Mouse (Mus musculus) cerebellum, adult 8-10 months (tissue): Measurements from ENCODE around the gene Ubtd2.

ENCODE experiments used
- DNase-seq: peaks from one replicate; pipeline ENCODE4 v3.0.0; 2022

Gene Ubtd2

DNA sequence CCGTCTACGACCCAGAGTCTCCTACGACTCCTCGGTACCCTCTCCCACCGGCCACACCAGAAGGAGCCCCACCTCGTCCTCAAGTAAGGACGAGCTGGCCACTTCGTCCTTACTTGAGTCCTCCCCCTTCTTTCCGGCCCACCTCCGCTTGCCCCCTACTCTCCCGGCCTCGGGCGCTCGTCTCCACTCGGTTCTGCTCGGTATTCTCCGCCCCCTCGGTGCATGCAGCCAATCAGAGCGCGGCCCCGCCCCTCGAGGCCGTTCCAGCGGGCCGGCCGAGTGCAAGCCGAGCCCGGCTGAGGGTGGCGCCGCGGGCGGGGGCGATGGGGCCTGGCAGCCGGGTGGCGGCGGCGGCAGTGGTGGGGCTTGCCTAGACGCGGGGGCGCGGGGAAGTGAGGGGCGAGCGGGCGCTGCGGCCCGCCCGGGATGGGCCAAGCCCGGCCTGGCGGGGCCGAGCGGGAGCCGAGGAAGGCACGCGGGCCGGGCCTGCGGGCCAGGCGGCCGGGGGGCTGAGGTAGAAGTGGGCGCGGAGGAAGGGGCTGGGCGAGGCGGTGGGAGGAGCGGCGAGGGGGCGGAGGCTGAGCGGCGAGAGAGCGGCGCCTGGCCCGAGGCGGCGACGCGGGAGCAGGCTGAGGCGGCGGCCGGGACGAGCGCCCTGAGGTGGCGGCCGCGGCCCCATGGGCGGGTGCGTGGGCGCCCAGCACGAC, at the start of gene Ubtd2:
TSS of gene Ubtd2 (plus strand) at position 571 of the 707 bp plus-strand sequence.
- peak; percentile 97 for DNase-seq

GRCm38 (mm10) chr11:32407863-32408262, 47.3 kb upstream of the Ubtd2 start:
- no peak for DNase-seq

DNA sequence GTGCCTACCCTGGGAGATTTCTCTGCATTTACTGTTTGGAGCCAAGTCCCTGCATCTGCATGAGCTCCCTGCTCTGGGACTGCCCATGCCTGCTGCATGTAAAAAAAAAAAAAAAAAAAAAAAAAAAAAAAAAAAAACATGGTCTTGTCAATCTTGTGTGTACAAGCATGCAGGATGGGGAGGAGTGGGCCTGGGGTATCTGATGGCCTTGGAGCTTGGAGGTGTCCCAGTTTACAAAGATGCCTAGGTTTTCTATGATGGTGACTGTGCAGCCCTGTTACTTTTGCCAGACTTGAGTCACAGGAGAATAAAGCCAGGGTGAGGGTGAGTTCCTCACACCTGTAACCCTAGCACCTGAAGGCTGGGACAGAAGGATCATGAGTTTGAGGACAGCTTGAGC, 46.1 kb upstream of the Ubtd2 start:
- no peak for DNase-seq

GRCm38 (mm10) chr11:32409823-32410562, 45.2 kb upstream of the Ubtd2 start:
- DNase-seq = no peak

GRCm38 (mm10) chr11:32420001-32420400, 35.2 kb upstream of the Ubtd2 start:
- no peak for DNase-seq

- peak; percentile 28 for DNase-seq
Observed at GRCm38 (mm10) chr11:32423311-32423710, 31.9 kb upstream of the Ubtd2 start.

GRCm38 (mm10) chr11:32424600-32424999, 30.6 kb upstream of the Ubtd2 start:
- DNase-seq = no peak

GRCm38 (mm10) chr11:32425043-32425658, 30.0 kb upstream of the Ubtd2 start:
- DNase-seq = no peak

- no peak for DNase-seq
Observed at GRCm38 (mm10) chr11:32427537-32427936, 27.6 kb upstream of the Ubtd2 start.

- DNase-seq = no peak
Observed at GRCm38 (mm10) chr11:32435410-32436060, 19.6 kb upstream of the Ubtd2 start.

DNA sequence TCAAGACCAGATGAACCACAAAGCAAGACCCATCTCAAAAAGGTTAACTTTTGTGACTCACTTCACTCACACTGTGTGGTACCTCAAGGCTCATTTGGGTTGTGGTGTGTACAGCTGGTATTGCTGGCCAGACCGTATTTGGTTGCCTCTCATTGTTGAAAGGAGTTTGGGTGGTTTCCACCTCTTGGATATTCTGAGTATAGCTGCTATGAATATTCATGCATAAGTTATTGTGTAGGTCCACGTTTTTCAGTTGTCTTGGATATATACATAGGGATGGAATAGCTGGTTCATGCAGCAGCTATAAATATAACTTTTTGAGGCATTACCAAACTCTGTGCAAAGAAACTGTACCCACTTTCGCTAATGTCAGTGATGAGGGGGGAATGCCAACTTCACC, 12.6 kb upstream of the Ubtd2 start:
- no peak for DNase-seq

DNA sequence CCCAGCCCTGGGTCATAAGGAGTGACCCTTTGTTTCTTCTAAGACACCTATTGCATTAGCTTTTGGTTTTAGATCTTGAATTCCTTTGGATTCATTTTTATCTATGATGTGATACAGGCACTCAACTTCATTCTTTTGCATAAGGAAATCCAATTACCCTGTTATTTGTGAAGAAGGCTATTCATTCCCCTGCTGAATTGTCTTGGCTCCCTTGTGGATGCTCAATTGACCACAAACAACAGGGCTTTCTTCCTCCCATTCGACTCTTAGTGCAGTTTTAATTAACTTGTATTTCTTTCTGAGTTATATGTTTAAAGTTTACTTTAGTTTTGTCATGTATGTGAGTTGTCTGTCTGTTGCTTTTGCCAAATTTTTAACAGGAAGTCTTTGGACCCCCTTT, 10.9 kb upstream of the Ubtd2 start:
- DNase-seq = no peak

- DNase-seq = no peak
Observed at GRCm38 (mm10) chr11:32445135-32445534, 10.0 kb upstream of the Ubtd2 start.

GRCm38 (mm10) chr11:32445637-32446226, 9.4 kb upstream of the Ubtd2 start:
- DNase-seq = no peak

GRCm38 (mm10) chr11:32450216-32450615, 5.0 kb upstream of the Ubtd2 start:
- DNase-seq = peak; percentile 59

DNA sequence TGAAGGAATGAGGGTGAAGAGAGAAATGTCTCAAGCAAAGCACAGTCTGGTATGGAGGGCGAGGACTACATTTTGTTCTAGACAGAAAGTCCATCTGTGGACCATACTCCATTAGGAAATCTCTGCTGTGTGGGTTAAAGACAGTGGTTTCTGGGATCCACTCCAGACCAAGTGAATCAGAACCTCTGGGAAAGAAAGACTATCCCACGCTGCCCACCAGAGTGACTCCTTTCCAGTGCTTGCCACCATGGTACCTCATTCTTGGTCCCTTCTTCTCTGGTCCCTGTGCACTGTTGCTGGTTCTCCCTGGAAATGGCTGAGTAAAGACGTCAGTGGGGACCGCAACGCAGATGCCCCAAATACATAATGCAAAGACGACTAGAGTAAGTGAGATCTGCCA, 3.9 kb upstream of the Ubtd2 start:
- DNase-seq = no peak

- no peak for DNase-seq
Observed at GRCm38 (mm10) chr11:32452745-32453144, 2.4 kb upstream of the Ubtd2 start.

GRCm38 (mm10) chr11:32453353-32453915, 1.7 kb upstream of the Ubtd2 start:
- DNase-seq = no peak

GRCm38 (mm10) chr11:32454231-32454799, 855 bp upstream of the Ubtd2 start:
- no peak for DNase-seq

- no peak for DNase-seq
Observed at GRCm38 (mm10) chr11:32455507-32456141, 454 bp downstream of the Ubtd2 start.

DNA sequence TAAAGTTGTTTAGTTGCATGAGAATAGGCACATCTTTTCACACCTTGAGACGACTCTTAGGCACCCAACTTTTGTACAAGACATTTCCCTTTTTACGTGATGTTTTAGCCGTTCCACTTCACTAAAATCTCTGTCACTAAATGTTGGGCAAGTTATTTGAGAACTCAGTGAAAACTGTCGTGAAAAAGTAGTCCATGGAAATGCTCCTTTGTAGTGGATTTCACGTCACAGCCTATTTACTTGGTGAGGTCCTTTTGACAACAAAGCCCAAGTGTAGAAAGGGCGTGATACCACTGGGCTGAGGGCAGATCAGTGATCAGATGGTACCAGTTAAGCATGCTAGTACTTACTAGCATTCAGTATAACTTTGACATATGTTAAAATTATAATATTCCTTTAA, 1.2 kb downstream of the Ubtd2 start:
- no peak for DNase-seq

GRCm38 (mm10) chr11:32464282-32464681, 9.1 kb downstream of the Ubtd2 start:
- no peak for DNase-seq
